Mouse (Mus musculus) gastrocnemius, postnatal 4 days (tissue): ENCODE results near the gene Gm10642. TPM values are rescaled to one million over a fixed set of nuclear protein-coding genes. Genes with fewer than 3 reads are reported as not detected.
A peak's percentile ranks its signal among the peaks of the same experiment; 100 is the strongest.

Experiments used
- DNase-seq, 2 experiments: peaks; one replicate each; pipeline ENCODE4 v3.0.0; 2021 to 2022; ENCODE audit warnings: low spot score in 2 of 2, mixed read lengths in 2 of 2
- long read RNA-seq, 2 experiments: library from polyadenylated mRNA; stranded (forward); transcript quantifications; one replicate each; pipeline ENCODE4 v2.0.0; 2021
- total RNA-seq, 2 experiments: library from RNA; stranded (reverse); gene quantifications; 2 replicates each; pipeline ENCODE4 v1.2.3; 2021

Gene Gm10642
- under 1 TPM; 0.21 to 0.56 TPM for total RNA-seq
- long read RNA-seq, experiment 1 = 0 reads
- long read RNA-seq, experiment 2 = 0 reads

DNA sequence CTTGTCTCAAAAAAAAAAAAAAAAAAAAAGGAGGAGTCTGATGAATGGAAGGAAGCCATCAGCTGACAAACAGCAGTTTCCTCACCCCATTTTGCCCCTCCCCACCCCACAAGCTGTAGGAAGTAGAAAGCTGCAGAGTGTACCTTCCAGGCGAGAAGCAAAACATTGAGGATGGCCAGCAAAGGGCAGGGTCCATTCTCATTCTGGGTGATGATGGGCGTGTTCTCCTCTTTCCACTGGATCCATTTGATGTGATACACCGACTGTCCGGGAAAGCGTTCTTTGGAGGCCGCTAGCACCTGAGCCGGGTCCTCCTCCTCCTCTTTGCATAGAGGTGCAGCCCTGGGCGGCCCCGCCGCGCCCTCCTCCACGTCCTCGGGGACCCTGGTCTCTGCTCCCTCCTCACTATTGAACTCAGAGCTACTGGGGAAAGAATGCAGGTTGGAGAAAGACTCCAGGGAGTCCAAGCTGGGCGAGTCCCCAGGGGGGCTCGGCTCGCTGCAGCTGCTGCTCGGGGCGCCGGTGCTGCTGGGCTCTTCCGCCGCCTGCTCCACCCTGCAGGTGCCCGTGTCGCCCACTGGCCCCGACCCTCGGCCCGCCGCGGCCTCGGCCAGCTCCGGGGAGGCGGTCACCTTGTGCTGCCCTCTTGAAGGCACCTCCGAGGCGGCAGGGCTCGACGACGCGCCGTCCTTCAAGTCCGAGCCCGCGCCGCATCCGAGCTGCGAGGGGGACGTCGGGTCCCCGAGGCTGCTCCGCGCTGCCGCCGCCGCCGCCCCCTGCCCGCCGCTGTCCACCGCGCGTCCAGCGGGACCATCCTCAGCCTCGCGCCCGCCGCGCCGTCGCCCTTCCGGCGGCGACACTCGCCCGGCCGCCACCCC is at the start of gene Gm10642:
TSS of gene Gm10642 (plus strand) at position 122 of the 878 bp plus-strand sequence.
- peak in 1 of 2 experiments; percentile 39 for DNase-seq

DNA sequence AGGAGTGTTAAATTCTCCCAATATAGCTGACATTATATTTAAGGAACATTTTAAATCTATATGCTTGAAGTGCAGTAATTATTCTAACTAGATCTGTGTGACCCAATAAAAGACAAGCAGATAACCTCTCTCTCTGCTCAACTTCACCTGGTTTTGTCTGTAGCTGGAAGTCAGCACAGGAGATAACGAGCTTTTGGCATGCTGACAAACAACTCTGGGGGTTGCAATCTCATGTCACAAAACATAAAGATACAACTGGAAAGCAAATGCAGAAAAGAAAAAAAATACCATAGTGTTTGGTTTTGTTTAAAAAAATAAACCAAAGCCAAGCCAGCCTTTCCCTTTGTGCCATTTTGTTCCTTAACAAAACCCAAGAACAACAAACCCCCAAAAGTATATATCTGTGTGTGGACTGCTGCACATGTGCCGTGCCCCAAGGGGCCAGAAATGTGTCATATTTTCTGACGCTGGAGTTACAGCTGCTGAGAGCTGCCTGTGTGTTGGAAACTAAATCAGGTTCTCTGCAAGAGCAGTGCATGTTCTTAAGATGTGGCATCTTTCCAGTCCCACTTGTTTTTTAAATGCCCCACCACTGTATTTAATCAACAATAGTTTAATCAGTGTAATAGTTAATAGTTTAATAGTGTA is 44.9 kb upstream of the Gm10642 start:
- DNase-seq = no peak

GRCm38 (mm10) chr9:70629711-70630110 is 26.3 kb upstream of the Gm10642 start:
- DNase-seq = no peak

- DNase-seq = no peak
Measured at GRCm38 (mm10) chr9:70631665-70632064, 24.4 kb upstream of the Gm10642 start.

- DNase-seq = no peak
Measured at GRCm38 (mm10) chr9:70636748-70637147, 19.3 kb upstream of the Gm10642 start.

DNA sequence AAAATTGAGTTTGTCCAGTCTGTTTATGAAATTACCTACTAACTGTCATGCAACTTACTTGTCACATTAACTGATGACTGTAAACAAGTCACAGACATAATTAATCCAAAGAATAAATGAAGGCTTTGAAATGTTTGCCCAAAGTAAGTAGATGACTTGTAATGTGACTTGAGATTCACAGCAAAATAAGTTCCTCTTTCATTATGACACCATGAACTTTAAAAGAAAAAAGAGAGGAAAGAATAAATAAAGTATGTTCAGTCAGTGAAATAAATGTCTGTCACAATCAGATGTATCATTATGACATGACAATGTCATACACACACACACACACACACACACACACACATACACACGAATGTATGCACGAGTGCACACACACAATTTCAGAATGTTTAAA is 5.8 kb upstream of the Gm10642 start:
- DNase-seq = no peak

- no peak for DNase-seq
Measured at GRCm38 (mm10) chr9:70650994-70651393, 5.1 kb upstream of the Gm10642 start.

DNA sequence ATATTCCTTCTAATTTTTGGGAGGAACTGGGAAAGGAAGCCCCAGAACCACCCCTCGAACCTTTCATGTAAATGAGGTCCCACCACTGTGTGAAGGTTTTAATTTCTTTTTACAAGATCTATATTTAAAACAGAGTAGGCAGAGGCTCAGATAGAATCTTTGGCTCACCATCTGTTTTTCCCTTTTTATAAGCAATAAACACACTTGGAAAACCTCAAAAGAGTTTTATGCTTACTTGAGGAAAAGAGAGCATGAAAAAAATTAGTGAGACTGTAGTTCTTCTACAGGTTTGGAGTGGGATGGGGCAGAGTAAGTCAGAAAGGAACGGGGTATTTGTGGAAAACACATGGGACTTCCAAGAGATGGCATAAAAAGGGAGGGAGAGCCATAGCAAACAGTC is 3.8 kb upstream of the Gm10642 start:
- DNase-seq = no peak

- no peak for DNase-seq
Measured at GRCm38 (mm10) chr9:70653875-70654274, 2.2 kb upstream of the Gm10642 start.

DNA sequence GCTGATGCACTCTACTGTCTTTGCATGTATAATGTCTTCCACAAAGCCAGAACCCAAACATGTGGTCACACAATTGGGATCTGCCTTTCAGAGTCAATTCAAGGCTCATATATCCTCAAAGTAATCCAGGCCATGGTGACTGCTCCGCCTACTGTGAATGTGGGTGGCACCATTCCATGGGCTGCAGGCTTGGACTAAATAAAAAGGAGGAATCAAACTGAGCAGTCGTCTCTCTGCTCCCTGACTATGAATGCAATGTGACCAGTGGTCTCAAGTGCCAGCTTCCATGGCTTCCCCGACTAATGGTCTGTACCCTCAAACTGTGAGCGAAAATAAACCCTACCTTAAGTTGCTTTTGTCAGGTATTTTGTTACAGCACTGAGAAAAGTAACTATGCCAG is 1.6 kb upstream of the Gm10642 start:
- no peak for DNase-seq

- no peak for DNase-seq
Measured at GRCm38 (mm10) chr9:70655764-70656129, 304 bp upstream of the Gm10642 start.

DNA sequence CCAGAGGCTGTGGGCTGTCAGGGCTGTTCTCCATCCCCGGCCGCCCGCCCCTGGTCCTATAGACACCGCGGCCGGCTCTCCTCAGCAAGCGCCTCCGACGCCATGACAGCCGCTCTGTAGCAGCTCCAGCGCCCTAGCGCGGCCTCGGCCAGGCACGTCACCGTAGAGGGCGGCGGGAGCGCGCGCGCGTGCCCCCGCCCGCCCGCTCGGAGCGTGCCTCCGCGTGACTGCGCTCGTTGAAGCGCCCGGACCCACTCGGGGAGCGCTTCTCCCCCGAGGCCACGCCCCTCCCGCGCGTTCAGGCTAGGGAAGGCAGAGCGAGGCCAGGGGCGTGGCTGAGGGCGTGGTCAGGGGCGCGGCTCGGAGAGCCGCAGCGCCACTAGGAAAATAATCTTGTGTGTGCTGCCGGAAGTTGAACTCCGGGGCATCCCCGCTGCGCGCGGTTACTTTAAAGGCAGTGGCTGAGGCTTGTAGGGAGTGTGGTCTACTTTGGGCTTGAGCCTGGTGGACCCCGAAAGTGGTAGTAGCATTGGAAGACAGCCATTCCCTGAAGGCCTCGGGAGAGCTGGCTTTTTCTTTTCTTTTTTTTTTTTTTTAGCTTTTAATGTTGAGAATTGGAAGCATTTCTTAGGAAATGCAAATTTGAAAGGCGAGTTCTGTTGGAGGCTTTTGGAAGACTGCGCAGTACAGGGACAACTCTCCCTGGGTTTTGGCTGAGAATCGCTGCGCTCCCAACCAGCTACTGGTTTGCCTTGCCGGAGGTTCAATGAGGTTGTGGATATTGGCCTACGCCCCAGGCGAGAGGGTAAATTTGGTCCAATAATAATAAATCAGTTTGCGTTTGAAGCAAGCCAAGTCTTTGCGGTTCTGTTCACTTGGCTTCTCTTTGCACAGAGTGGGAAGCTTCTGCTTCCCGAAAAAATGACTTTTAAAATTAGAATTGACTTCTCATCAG is 1.2 kb downstream of the Gm10642 start, which contains the start of gene Mindy2:
TSS of gene Mindy2 (minus strand) at position 162 of the 955 bp plus-strand sequence.
- DNase-seq = peak; percentile 96 to 99

GRCm38 (mm10) chr9:70658266-70658665 is 2.2 kb downstream of the Gm10642 start:
- no peak for DNase-seq

- DNase-seq = no peak
Measured at GRCm38 (mm10) chr9:70664847-70665246, 8.8 kb downstream of the Gm10642 start.

DNA sequence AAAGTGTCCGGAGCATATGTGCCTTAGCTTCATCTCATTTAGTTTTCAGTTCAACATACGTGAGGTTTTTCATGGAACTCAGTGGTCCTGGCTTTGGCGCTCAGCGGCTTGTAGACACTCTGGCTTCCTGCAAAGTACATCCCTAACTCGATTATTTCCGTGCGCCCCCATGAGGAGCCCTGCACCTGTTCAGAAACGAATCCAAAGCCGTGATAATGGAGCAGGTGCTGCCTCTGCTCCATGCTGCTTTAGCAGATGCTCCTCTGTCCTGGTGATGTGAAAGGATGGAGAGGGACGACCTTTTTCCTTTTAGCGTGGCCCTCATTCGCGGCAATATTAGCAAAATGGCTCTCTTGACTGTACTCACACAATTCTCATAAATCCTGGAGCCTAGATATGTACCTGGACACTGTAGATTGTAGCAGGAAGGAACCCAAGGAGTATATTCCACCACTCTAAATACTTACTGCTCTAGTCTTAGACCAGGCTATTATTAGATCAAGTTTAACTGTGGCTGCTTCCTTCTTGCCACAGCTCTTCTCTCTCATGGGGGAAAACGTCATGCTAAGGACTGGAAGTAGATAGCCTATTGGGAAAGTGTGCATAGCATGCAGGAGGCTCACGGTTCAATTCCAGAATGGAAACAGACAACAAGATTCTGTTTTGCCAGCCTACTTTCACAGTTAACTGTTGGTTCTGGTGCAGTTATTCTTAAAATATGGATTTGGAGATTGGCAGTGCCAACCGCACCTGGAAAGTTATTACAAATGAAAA is 9.5 kb downstream of the Gm10642 start:
- no peak for DNase-seq

- no peak for DNase-seq
Measured at GRCm38 (mm10) chr9:70666811-70667210, 10.8 kb downstream of the Gm10642 start.

DNA sequence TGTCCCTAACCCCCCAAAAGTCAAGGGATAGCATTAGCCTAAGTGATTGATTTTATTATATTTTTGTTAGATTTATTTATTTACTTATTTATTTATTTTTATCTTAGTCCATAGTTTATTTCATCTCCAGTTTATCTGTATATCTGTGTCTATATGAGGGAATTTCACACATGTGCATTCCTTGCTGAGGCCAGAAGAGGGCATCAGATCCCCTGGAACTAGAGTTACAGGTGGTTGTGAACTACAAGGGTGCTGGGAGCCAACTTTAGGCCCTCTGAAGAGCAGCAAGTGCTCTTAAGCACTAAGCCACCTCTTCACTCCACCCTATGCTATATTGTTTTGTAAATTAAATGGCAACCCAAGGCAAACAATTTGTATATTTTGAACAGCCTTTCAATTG is 12.0 kb downstream of the Gm10642 start:
- no peak for DNase-seq

GRCm38 (mm10) chr9:70669197-70669596 is 13.1 kb downstream of the Gm10642 start:
- DNase-seq = no peak

- no peak for DNase-seq
Measured at GRCm38 (mm10) chr9:70670381-70670780, 14.3 kb downstream of the Gm10642 start.

DNA sequence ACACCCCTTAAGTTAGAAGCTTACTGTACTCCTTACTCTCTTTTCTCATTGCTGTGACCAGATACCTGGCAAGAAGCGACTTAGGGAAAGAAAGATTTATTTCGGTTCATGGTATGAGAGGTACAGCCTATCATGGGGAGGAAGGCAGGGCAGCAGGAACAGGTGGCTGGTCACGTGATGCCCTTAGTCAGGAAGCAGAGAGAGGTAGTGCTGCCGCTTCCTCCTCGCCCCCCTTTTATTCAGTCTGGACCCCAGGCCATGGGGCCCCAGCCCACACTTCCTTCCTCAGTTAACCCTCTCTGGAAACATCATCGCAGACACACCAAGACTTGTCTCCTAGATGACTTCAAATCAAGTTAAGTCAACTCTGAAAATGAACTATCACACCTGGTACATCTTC is 15.2 kb downstream of the Gm10642 start:
- no peak for DNase-seq
